Mouse (Mus musculus) thymus, postnatal 0 days (tissue): ENCODE data around the gene Smim24. TPM values are rescaled to one million over a fixed set of nuclear protein-coding genes. Genes with fewer than 3 reads are reported as not detected.

ENCODE experiments used
- DNase-seq: peaks from one replicate; pipeline ENCODE4 v3.0.0-alpha.2; 2015; ENCODE audit warnings: low spot score
- polyA plus RNA-seq: library from polyadenylated mRNA; unstranded; fragments of >200 nt; fragmentation: Nextera tagmentation; extraction: Ambion mirVana; gene quantifications from 2 replicates; pipeline ENCODE4 v1.2.1, GENCODE M21; 2015

The Smim24 gene
- polyA plus RNA-seq, 1 experiment from 2014 or later = 12.5 TPM

DNA sequence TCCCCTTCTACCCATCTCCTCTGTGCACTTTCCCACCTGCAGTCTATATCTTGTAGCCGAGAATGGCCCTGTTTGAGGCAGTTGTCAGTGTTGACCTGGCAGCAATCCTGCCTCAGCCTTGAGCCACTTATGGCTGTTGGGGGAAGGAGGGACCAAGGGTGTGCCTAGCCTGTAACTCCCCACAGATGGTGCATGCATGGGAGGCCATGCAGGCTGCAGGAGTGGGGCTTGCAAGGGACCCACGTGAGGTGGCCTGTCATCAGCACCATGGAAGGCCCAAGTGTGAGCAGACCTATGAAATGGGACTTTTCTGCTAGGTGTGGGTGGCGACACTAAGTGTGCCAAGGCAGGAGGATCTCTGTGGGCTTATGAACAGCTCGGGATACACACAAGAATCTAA, 27.8 kb upstream of the Smim24 start:
- DNase-seq = no peak

DNA sequence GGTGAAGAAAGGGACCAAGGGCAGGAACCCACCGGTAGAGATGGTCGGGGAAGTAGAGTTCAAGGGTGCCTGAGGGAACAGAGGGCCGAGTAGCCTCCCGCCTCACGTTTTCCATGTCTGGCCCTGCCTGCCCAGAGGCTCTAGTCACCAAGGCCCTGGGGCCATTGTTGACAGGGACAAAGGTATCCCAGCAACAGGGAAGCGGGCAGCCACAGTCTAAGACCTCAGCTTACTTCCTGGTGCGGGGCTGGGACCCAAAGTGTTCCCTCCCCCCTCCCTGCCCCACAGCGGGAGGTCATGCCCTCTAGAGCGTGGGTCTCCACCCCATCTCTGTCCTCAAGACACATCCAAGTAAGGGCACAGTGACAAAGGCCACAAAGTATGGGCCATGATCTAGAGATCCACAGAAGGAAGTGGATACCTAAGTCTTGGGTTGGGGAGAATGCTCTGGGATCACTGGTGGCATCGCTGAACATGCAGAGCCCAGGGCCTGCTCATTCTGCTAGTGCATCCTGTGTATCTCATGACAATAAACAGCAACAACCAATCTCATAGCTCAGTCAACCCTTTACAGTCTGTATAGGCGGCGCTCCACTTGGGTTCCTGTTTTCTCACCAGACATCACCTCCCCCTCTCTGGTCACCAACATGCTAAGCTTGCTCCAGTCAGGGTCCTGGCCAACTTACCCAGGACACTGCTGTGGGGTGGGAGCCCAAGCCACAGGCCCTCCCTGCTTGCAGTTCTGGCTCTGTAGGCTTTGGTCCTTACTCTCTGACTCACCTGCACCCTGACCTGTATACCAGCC, 27.0 kb upstream of the Smim24 start, which contains the start of gene 4930404N11Rik:
Gene 4930404N11Rik, minus strand, starts transcription at position 145 of the 805 bp plus-strand sequence.
- no peak for DNase-seq

DNA sequence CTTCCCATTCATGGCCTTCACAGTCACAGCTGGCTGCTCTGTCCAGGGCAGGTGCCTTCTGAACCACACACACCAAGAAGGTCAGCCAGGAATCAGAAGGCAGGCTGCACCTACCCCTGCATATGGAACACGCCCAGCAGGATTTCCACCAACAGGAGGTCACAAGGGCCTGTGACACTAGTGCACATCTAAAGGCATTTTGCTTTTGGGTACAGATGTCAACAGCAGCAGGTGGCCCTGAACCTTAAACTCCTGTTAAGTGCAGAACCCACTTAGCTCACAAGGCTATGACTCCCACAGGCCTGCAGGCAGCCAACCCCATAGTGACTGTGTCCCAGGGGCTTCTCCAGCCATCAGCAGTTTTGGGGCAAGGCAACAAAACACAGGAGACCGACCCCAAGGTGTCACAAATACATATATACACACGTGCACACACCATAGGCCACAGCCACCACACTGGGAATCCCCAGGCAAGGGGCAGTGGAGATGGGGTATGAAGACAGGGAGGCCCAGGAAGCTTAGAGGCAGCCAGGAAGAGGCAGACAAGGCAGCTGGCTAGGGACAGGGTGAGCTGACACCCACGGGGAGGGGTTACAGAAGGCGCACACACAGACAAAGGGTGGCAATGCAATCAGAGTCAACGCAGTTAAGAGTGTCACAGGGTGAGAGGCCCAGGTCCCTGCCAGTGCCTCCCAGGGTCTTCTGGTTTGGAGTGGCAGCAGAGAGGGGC, 26.2 kb upstream of the Smim24 start:
- DNase-seq = no peak

DNA sequence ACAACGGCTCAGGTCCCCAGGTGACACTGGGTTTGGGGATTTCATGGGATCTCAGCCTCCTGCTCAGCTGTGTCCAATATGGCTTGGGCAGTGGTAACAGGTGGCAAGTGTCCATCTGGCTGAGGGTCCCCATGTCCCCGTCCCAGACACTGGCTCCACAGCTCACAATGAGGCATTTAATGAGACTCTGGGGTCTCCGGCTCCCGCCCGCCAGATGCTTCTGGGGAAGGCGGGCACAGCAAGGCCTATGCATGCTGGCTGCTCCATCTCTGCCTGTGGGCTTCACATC, 25.7 kb upstream of the Smim24 start:
- no peak for DNase-seq

DNA sequence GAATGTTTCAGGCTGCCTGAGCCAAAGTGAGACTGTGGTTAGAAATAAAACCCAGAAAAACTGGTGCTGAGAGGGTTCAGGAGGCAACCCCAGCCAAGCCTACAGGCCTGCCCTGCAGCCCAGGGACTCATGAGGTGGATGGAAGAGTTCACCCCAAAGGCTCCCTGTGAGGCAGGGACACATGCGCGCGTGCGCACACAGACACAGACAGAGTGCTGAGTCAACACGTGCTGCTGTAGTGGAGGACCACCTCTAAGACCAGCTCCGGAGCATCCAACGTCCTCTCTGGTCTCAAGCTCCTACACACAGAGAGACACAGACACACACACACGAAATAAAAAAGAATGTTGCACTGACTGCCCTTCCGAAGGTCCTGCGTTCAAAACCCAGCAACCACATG, 17.5 kb upstream of the Smim24 start:
- no peak for DNase-seq

DNA sequence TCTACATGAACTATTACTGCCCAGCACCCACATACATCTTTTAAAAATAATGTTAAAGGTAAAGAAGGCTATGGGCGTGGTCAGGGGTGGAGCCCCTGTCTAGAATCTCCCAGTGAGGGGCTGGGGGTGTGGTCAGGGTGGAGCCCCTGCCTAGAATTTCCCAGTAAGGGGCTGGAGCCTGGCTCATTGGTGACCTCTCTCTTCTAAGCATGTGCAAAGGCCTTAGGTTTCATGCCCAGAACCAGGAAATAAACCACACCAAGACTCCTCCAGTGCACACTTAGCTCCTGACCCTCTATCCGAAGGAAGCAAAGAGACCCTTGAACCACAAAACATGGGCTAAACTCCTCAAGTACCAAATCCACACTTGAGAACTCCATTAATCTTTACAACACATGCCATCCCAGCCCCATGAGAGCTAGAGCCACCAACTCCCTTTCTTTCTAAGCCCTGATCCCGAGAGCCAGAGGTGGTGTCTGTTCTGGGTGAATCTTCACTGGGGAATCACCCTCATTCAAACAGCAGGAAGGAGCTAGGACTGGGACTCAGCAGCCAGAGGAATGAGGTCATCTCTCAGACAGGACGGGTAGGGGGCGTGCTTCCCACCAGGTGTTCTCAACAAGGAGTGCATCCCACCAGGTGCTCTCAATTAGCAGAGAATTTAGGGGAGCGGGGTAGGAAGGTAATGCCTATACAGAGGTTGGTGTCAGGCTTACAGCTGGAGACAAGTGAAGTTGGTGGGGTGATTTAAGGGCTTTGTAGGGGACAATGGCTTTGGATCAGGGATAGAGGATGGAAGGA, 16.1 kb upstream of the Smim24 start:
- no peak for DNase-seq

DNA sequence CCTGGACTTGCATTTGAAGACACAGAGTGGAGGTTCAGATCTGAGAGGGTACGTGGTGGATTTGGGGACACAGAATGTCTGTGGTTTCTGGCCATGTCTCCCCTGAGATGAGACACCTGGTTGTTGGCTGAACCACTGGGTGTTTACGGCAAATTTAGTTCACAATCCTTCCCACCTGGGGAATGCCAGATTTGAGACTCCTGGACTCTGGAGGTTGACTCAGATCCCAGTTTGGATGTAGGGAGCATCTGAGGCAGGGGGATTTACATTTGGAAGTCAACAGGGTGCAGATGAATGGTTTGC, 15.5 kb upstream of the Smim24 start:
- no peak for DNase-seq

DNA sequence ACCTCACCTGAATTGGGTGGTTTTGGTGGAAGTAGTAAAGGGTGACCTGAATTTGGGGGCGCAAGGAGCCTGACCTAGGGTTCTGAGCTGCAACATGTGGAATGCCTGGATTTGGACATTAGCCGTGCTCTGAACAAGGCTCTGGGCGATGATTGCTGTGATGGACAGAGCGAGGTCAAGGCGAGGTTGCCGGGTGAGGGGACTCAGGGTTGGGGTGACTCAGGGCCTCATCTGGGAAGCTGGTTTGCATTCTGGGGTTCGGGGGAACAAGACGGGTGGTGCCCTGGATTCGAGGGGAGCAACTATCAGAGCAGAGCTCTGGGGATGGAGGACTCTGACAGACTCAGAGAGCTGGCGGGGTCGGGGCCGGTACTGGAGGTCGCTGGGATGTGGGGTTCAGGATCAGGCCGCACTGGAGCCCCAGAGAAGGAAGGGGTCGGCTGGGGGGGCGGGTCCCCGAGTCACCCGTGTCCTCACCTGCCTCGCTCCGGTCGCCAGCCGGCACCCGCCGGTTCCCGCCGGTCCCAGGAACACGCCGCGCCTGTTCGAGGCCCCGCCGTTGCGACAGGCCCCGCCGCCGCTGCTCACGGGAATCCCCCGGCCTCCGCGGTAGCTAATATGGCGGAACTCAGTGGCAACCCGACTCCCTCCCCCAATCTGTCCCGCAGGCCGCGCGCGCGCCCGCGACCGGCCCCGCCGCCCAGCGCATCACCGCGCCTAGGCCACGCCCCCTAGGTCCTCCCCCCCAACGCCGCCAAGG, 14.9 kb upstream of the Smim24 start, which contains the start of gene Fzr1:
Gene Fzr1, minus strand, starts transcription at position 724 of the 760 bp plus-strand sequence.
- DNase-seq = no peak

DNA sequence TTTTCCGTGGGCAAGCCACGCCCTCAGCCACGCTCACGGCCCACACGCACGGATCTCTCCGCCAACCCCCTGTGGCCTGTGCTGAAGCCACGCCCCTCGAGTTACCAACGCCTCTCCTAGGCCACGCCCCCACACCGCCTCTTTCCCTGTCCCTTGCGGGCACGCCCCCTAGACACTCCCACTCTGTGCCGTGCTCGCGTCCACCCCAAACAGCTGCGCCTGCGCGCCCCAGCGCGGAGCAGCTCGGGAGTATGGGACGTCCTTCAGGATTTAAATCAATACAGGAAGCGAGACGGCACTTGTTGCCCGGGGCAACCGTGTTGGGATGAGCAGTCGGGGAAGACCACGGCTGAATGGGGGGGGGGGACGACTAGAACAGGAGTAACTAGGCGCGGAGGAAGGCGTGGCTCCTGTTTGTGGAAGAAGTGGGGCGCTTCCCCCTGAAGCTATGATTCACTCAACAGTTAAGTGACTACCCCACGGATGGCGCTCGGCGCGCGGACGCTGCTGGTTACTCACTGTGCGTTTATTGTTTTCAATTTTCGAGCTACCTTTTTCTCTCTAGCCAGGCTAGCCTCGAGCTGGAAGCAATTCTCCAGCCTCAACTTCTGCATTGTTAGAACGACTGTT, 14.2 kb upstream of the Smim24 start:
- peak; percentile 100 for DNase-seq

DNA sequence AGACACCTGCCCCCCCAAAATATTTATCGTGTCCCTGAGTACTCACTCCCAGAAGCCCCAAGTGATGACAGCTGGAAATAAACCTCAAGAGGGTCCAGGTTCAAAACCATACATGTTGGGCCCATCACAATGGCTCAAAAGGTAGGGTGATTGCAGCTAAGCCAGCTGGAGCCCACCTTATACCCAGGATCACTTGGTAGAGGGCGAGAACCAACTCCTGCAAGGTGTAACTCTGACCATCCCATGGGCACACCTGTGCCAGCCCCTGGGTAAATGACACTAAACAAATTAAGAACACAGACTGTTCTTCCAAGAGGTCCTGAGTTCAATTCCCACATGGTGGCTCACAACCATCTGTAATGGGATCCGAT, 13.7 kb upstream of the Smim24 start:
- DNase-seq = no peak

DNA sequence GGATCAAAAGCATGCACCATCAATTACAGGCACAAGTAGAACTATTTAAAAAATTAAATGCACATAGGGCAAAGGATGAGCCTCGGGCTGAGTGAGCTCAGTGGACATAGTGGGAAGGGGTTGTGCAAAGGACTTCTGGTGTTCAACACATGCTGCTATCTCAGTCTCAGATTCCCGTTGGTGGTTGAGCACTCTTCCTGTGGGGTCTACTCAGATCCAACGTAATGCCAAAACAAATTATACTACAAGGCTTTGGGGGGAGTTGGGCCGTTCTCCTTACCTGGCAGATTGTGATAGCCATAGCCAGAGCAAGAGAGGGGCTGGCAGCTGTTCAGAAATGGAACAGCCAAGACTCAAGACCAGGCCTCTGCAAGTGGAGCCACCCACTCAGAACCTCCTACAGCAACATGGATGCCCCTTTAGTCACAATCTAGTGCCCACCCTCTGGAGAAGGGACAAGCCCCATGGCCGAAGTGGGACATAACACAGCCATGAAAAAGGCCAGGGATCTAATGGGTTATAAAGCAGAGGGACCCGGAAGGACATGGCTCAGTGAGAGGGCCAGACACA, 13.0 kb upstream of the Smim24 start:
- DNase-seq = no peak

DNA sequence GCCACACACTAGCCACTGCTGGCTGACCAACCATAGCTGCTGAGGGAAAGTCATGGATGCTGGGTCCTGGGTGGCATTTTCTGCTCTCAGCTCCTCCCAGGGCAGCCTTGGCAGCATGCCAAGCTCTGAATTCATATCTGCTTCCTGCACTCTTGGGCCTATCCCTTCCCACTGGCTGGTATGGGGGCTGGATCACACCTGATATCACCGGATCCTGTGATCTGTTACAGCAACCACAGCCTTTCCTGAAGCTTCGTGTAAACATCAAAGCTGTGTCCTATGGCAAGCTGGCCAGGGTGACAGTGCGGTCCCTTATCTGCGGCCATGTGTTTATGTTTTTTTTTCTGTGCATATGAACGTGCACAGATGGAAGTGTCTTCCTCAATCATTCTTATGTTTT, 10.8 kb upstream of the Smim24 start:
- DNase-seq = no peak

DNA sequence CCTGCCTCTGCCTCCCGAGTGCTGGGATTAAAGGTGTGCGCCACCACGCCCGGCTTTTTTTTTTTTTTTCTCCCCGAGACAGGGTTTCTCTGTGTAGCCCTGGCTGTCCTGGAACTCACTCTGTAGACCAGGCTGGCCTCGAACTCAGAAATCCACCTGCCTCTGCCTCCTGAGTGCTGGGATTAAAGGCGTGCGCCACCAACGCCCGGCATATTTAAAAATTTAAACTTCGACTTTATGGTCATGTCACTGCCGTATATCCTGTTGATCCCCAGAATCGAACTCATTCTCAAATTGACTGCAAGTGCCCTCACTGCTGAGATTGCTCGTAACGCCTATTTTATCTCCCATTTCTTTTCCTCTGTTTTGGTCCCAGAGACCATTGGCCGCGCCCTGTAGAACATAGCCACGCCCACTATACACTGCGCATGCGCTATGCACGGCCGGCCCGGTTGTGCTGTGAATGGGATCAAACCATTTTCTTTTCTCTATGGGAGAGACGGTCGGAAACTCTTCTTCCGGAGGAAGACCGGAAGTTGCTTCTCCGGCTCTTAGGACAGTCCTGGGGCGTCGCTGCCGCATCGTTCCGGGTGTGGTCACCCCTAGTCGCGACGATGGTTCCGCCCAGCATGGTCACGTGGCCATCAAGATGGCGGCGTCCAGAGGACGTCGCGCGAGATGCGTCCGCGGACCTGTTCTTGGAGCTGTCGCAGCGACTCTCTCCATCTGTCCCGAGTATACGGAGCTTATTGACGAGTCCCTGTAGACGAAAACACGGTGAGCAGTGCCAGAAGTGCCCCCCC, 8.8 kb upstream of the Smim24 start, which contains the start of the genes Dohh and Gm48551:
Gene Dohh, plus strand, starts transcription at position 627 of the 803 bp plus-strand sequence.
Gene Gm48551, plus strand, starts transcription at position 665 of the 803 bp plus-strand sequence.
- DNase-seq = peak; percentile 96

DNA sequence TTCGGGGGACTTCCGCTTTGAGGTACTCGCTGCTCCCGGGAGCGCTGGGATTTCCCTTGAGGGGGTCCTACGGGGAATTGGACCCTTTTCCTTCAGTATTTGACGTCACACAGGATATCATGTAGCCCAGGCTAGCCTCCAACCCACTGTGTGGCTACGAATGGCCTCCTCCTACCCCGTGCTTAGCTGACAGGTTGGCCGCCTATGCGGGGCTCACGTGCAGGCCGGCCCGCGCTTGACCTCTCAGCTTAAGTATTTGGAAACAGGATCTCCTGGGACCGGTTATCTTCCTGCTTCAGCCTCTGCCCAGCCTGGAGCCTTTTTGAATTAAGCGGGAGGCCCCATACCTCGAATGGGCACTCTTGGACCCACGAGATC, 8.3 kb upstream of the Smim24 start:
- no peak for DNase-seq

DNA sequence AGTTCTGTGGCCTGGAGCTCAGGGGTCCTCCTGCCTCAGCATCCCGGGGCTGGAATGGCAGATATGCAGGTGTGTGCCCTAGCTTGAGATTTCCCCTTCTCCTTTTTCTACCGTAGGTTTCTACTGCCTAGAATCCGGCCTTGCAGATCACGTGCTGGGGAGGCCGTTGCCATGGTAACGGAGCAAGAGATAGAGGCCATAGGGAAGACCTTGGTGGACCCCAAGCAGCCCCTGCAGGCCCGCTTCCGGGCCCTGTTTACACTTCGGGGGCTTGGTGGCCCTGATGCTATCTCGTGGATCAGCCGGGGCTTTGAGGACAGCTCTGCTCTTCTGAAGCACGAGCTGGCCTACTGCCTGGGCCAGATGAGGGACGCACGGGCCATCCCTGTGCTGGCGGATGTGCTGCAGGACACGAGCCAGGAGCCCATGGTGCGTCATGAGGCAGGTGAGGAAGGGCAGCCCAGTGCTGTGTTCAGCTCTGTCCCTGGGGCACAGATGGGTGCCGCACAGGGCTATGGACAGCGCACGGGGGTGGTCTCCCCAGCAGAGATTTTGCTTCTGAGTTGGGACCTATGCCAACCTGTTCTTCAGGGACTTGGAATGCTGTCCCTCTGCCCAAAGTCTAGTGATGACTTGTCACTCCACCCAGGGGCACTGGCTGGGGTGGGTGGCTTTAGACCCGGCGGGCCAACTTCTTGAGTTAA, 7.1 kb upstream of the Smim24 start:
- no peak for DNase-seq

DNA sequence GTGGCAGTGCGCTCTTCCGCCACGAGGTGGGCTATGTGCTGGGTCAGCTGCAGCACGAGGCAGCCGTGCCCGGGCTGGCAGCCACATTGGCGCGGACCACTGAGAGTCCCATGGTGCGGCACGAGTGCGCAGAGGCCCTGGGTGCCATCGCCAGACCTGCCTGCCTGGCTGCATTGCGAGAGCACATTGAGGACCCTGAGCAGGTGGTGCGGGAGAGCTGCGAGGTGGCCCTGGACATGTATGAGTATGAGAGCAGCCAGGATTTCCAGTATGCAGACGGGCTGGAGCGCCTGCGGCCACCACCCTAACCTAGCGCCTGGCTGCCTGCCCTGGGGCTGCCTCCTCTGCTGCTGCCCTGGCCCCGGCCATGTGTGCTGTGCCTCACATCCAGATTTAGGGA, 5.1 kb upstream of the Smim24 start:
- DNase-seq = no peak

DNA sequence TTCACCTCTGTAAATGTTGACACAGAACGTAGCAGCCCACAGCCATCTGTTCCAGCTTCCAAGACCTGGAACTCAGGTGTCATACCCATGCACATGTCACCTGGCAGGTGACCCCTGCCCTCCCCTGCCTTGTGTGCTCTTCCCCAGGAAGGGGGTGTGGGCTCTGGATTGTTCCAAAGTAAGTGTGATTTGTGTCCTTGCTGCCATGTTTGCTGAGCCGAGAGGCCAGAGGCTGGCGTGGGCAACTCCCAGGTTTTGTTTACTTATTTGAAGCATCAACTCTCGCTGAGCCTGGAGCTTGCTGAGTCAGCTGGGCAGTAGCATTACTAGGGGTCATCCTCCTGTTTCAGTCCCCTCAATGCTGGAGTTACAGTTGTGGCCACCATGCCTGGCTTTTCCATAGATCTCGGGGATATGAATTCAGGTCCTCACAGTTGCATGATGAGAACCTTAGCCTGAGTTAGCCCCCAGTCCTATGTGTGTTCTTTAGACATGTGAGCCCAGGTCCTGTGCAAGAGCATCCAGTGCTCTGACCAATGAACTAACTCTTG, 4.3 kb upstream of the Smim24 start, which contains the start of gene Gm48552:
Gene Gm48552, plus strand, starts transcription at position 501 of the 551 bp plus-strand sequence.
- no peak for DNase-seq

DNA sequence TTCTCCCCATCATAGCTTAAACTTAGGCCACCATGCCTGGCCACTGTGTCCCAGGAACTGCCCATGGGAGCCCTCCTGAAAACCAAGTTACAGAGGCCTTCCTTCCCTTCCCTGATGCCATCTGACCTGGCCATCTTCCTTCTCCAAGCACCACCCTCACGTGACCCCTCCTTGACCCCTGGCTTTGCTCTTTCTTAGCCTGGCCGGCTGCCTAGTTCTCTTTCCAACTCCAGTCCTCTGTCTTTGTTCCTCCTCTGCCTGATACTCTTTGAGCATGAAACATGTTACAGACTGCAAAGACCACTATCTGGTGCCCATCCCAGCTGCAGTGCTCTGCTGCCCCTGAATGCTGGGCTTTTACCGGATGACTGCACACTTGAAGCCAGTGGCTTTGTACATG, 3.5 kb upstream of the Smim24 start:
- no peak for DNase-seq
